Mouse (Mus musculus) heart, postnatal 0 days (tissue): ENCODE measurements around the gene Ttll3. TPM values are rescaled to one million over a fixed set of nuclear protein-coding genes. Genes with fewer than 3 reads are reported as not detected.
A peak's percentile ranks its signal among the peaks of the same experiment; 100 is the strongest.

Experiments
- ATAC-seq: fragments of 200-750 bp; cut with Nextera tagmentation; 2 replicates; pipeline ENCODE4 v1.8.0; 2017; ENCODE audit warnings: low read depth, moderate number of reproducible peaks, moderate library complexity; ENCODE audit not compliant: insufficient read depth
- DNase-seq: peaks from one replicate; pipeline ENCODE4 v3.0.0-alpha.2; 2016; ENCODE audit warnings: low spot score
- H3K27ac ChIP-seq: fragments of 300-500 bp; sonication (generic); 2 replicates; pipeline ENCODE4 v1.5.1; 2014; ENCODE audit warnings: low read depth, mild to moderate bottlenecking
- H3K27me3 ChIP-seq: fragments of 300-500 bp; sonication (generic); 2 replicates; pipeline ENCODE4 v1.6.1; 2014; ENCODE audit warnings: low read length, mixed read lengths; ENCODE audit not compliant: control insufficient read depth, insufficient read depth
- H3K36me3 ChIP-seq: fragments of 300-500 bp; sonication (generic); replicated peaks from 2 replicates; pipeline ENCODE4 v1.6.1; 2014; ENCODE audit warnings: low read length, mixed read lengths; ENCODE audit not compliant: control insufficient read depth, insufficient read depth
- H3K4me1 ChIP-seq: fragments of 300-500 bp; sonication (generic); 2 replicates; pipeline ENCODE4 v1.6.1; 2014; ENCODE audit warnings: antibody characterized with exemption; ENCODE audit not compliant: control insufficient read depth, insufficient read depth
- H3K4me2 ChIP-seq: fragments of 300-500 bp; sonication (generic); 2 replicates; pipeline ENCODE4 v1.6.1; 2014; ENCODE audit warnings: low read depth, mild to moderate bottlenecking, low read length, moderate library complexity
- H3K4me3 ChIP-seq: fragments of 300-500 bp; sonication (generic); 2 replicates; pipeline ENCODE4 v1.5.1; 2014; ENCODE audit warnings: low read depth, low read length
- H3K9ac ChIP-seq: fragments of 300-500 bp; sonication (generic); replicated peaks from 2 replicates; pipeline ENCODE4 v1.6.1; 2014; ENCODE audit warnings: low read depth, low read length, mixed read lengths
- H3K9me3 ChIP-seq: fragments of 300-500 bp; sonication (generic); replicated peaks from 2 replicates; pipeline ENCODE4 v1.6.1; 2016; ENCODE audit warnings: low read length; ENCODE audit not compliant: control insufficient read depth
- CTCF ChIP-seq: IDR thresholded peaks from 2 replicates; pipeline ENCODE4 v1.5.1; 2016; ENCODE audit warnings: antibody characterized with exemption, control low read depth, low read depth
- EP300 ChIP-seq: IDR thresholded peaks from 2 replicates; pipeline ENCODE4 v1.6.1; 2016; ENCODE audit warnings: antibody characterized with exemption, low read depth
- WGBS: fragments of 180-500 bp; shearing (Covaris S2); extraction: QIAGEN DNeasy Blood & Tissue Kit; methylation state at CpG from one replicate; pipeline ENCODE4 v1.1.7; 2014; 5-methylcytosine and 5-hydroxymethylcytosine counted together
- polyA plus RNA-seq: library from polyadenylated mRNA; unstranded; fragments of >200 nt; fragmentation: Nextera tagmentation; extraction: Ambion mirVana; gene quantifications from 2 replicates; pipeline ENCODE4 v1.2.1, GENCODE M21; 2015
- total RNA-seq: library from RNA; depleted of rRNA; stranded (reverse); fragments of >200 nt; gene quantifications from 2 replicates; pipeline ENCODE4 v1.2.3, GENCODE M21; 2014; ENCODE audit warnings: low replicate concordance

Ttll3 gene
- total and polyA plus RNA-seq, 2 experiments from 2014 or later = 0.64 to 10.4 TPM

GRCm38 (mm10) chr6:113392015-113392386 lies 2.9 kb downstream of the Ttll3 start:
- Histone ChIP-seq H3K9me3 (no peaks in the 10 kb centered on the region), H3K27me3 (no peaks in the 10 kb centered on the region), H3K4me3 (peak overlapping the region; percentile 41), H3K36me3 (peaks cover 37% of the 10 kb centered on the region), H3K27ac (no peak overlapping the region), H3K9ac (peak overlapping the region; percentile 31; the same call in 1 of the 2 replicates), H3K4me2 (peak overlapping the region; percentile 73), H3K4me1 (no peaks in the 10 kb centered on the region)
- ATAC-seq = no peak; the same call in 1 of the 2 replicates
- whole genome bisulfite sequencing = 21% methylated on average over 10 of the region's 10 CpGs
- TF ChIP-seq CTCF (no peak), EP300 (no peak)
- DNase-seq = no peak

GRCm38 (mm10) chr6:113392387-113393071 lies 3.5 kb downstream of the Ttll3 start:
- H3K9ac ChIP-seq = peak overlapping the region; percentile 31; the same call in 1 of the 2 replicates
- no peaks in the 10 kb centered on the region for H3K27me3 ChIP-seq
- 2% methylated on average over 50 of the region's 51 CpGs for WGBS
- H3K4me3 ChIP-seq = peak overlapping the region; percentile 41
- H3K4me1 ChIP-seq = no peaks in the 10 kb centered on the region
- peaks cover 31% of the 10 kb centered on the region for H3K36me3 ChIP-seq
- TF ChIP-seq EP300 = no peak
- no peak for TF ChIP-seq CTCF
- H3K4me2 ChIP-seq = peak overlapping the region; percentile 73
- no peak overlapping the region for H3K27ac ChIP-seq
- H3K9me3 ChIP-seq = no peaks in the 10 kb centered on the region
- DNase-seq = peak; percentile 38
- ATAC-seq = peak; percentile 81

GRCm38 (mm10) chr6:113393951-113394350 lies 4.9 kb downstream of the Ttll3 start:
- H3K4me2 ChIP-seq = no peak overlapping the region
- no peaks in the 10 kb centered on the region for H3K27me3 ChIP-seq
- ATAC-seq (no peak), DNase-seq (no peak)
- H3K4me1 ChIP-seq = no peaks in the 10 kb centered on the region
- no peak overlapping the region for H3K9ac ChIP-seq
- no peak overlapping the region for H3K27ac ChIP-seq
- 66% methylated on average over 6 of the region's 6 CpGs for WGBS
- H3K4me3 ChIP-seq = no peak overlapping the region
- H3K9me3 ChIP-seq = no peaks in the 10 kb centered on the region
- no peak for TF ChIP-seq EP300
- no peak for TF ChIP-seq CTCF
- H3K36me3 ChIP-seq = peaks cover 17% of the 10 kb centered on the region

- Histone ChIP-seq H3K4me3 (no peak overlapping the region), H3K4me2 (no peak overlapping the region), H3K27me3 (no peaks in the 10 kb centered on the region), H3K4me1 (no peaks in the 10 kb centered on the region), H3K27ac (no peak overlapping the region), H3K9me3 (no peaks in the 10 kb centered on the region), H3K36me3 (peaks cover 8% of the 10 kb centered on the region), H3K9ac (no peak overlapping the region)
- WGBS = 91% methylated on average over 11 of the region's 11 CpGs
- TF ChIP-seq CTCF = no peak
- TF ChIP-seq EP300 = no peak
- DNase-seq = no peak
- ATAC-seq = no peak
Measured at GRCm38 (mm10) chr6:113394811-113395210, 5.8 kb downstream of the Ttll3 start.

GRCm38 (mm10) chr6:113395501-113395900 lies 6.4 kb downstream of the Ttll3 start:
- no peak overlapping the region for H3K4me3 ChIP-seq
- TF ChIP-seq EP300 = no peak
- TF ChIP-seq CTCF = no peak
- no peaks in the 10 kb centered on the region for H3K27me3 ChIP-seq
- DNase-seq (no peak), ATAC-seq (no peak)
- H3K9ac ChIP-seq = no peak overlapping the region
- H3K4me1 ChIP-seq = no peaks in the 10 kb centered on the region
- 90% methylated on average over 6 of the region's 6 CpGs for WGBS
- peaks cover 2% of the 10 kb centered on the region for H3K36me3 ChIP-seq
- H3K4me2 ChIP-seq = no peak overlapping the region
- no peak overlapping the region for H3K27ac ChIP-seq
- no peaks in the 10 kb centered on the region for H3K9me3 ChIP-seq
